Mouse (Mus musculus) liver, embryonic 14.5 days (tissue): Measurements from ENCODE around the gene 4931406C07Rik. TPM values are rescaled to one million over a fixed set of nuclear protein-coding genes. Genes with fewer than 3 reads are reported as not detected.

Experiments
- ATAC-seq: fragments of 200-750 bp; cut with Nextera tagmentation; 2 replicates; pipeline ENCODE4 v1.8.0; 2017; ENCODE audit warnings: moderate number of reproducible peaks, mild to moderate bottlenecking, moderate library complexity; ENCODE audit not compliant: insufficient read depth
- DNase-seq, 3 experiments: peaks; one replicate each; pipeline ENCODE4 v3.0.0-alpha.2; 2012 to 2013; ENCODE audit warnings: low read depth in 3 of 3, low spot score in 3 of 3
- H3K27ac ChIP-seq: fragments of 300-500 bp; sonication (generic); 2 replicates; pipeline ENCODE4 v1.5.1; 2014; ENCODE audit warnings: moderate library complexity, mild to moderate bottlenecking, control low read depth, inconsistent platforms
- H3K27me3 ChIP-seq: fragments of 300-500 bp; sonication (generic); 2 replicates; pipeline ENCODE4 v1.6.1; 2014; ENCODE audit warnings: mild to moderate bottlenecking, low read length, moderate library complexity; ENCODE audit not compliant: control insufficient read depth, insufficient read depth
- H3K36me3 ChIP-seq: fragments of 300-500 bp; sonication (generic); replicated peaks from 2 replicates; pipeline ENCODE4 v1.6.1; 2014; ENCODE audit warnings: low read depth; ENCODE audit not compliant: control insufficient read depth, insufficient read depth
- H3K4me1 ChIP-seq, 2 experiments: fragments of 200-500 bp in 1 of 2; fragments of 300-500 bp in 1 of 2; sonication (generic) in 1 of 2; replicated peaks; 2 replicates each; pipeline ENCODE4 v1.6.1; 2012 to 2014; ENCODE audit warnings: antibody characterized with exemption in 1 of 2, inconsistent platforms in 1 of 2, low read length in 1 of 2; ENCODE audit not compliant: control insufficient read depth in 2 of 2, insufficient read depth in 2 of 2
- H3K4me2 ChIP-seq: fragments of 300-500 bp; sonication (generic); 2 replicates; pipeline ENCODE4 v1.6.1; 2014; ENCODE audit warnings: low read depth, mild to moderate bottlenecking, control low read depth, moderate library complexity
- H3K4me3 ChIP-seq, 2 experiments: fragments of 200-500 bp in 1 of 2; fragments of 300-500 bp in 1 of 2; sonication (generic) in 1 of 2; 2 replicates each; pipeline ENCODE4 v1.5.1; 2012 to 2014; ENCODE audit warnings: low read depth in 2 of 2, low read length in 2 of 2, mild to moderate bottlenecking in 2 of 2, control low read depth in 1 of 2, inconsistent platforms in 1 of 2, moderate library complexity in 1 of 2; ENCODE audit not compliant: insufficient read depth in 1 of 2
- H3K9ac ChIP-seq: fragments of 300-500 bp; sonication (generic); replicated peaks from 2 replicates; pipeline ENCODE4 v1.6.1; 2014; ENCODE audit warnings: mild to moderate bottlenecking, control low read depth, moderate library complexity
- H3K9me3 ChIP-seq: fragments of 300-500 bp; sonication (generic); 2 replicates; pipeline ENCODE4 v1.6.1; 2016; ENCODE audit warnings: low read length, mixed read lengths; ENCODE audit not compliant: control insufficient read depth
- CTCF ChIP-seq: IDR thresholded peaks from 2 replicates; pipeline ENCODE4 v1.5.1; 2016; ENCODE audit warnings: antibody characterized with exemption, low read depth, control low read depth
- EP300 ChIP-seq: IDR thresholded peaks from 2 replicates; pipeline ENCODE4 v1.6.1; 2016; ENCODE audit warnings: antibody characterized with exemption, low read depth
- WGBS: fragments of 180-500 bp; shearing (Covaris S2); extraction: QIAGEN DNeasy Blood & Tissue Kit; methylation state at CpG from one replicate; pipeline ENCODE4 v1.1.7; 2014; ENCODE audit not compliant: insufficient replicate concordance; 5-methylcytosine and 5-hydroxymethylcytosine counted together
- polyA plus RNA-seq, 2 experiments: library from polyadenylated mRNA; depleted of rRNA in 1 of 2; stranded (reverse) in 1 of 2; unstranded in 1 of 2; fragments of >200 nt; fragmentation: Nextera tagmentation in 1 of 2; extraction: Ambion mirVana in 1 of 2; gene quantifications; 2 replicates each; pipeline versions ENCODE4 v1.2.1 to v1.2.3; 2012 to 2014

4931406C07Rik gene
- polyA plus RNA-seq, 2 experiments: 2.3 to 5.9 TPM

DNA sequence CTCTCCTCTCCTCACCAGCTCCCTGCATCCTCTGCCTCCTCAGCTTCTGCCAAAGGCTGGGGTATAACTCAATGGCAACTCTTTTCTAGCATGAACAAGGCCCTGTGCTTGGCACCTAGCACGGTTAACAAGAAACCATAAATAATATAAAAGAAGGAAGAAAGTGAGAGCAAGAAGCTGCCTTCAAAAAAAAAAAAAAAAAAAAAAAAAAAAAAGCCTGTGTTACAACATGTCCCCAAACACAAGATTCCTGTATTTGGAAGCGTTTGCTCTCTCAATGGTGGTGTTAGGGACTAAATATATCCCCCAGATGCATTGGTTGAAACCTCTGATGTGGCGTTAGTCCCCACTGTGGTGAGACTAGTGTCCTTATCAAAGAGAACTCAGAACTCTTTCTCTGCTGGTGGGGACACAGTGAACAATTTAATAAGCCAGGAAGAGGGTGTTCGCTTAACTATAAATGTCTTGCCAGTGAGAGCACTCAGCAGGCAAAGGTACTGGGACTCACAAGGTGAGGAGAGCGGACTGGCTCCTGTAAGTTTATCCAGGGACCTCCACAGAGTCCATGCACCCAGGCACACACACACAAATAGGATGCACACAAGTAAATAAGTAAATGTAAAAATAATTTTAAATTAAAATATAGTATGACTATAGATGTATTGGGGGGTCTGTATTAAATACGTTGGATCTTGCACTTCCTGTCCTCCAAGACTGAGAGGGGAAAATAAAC is 65.2 kb downstream of the 4931406C07Rik start:
- ATAC-seq: no peak

DNA sequence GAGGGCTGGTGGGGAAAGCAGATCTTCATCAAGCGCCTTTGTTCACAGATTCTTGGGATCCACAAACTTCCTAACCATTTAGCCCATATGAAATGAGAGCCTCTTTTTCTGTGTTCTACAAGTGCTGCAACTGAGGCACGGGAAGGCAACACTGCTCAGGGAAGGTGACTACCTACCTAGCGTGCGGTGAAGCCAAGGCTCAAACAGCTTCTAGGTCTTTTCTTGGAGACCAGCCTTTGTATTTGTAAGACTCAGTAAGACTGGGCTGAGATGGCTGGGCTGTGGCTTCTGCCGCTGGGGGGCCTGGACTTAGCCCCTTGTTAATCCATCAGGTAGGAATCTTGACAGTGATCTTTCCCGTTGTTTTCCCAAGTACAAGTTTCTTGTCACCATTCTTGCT is 66.2 kb downstream of the 4931406C07Rik start:
- no peak for TF ChIP-seq EP300
- H3K4me2 ChIP-seq: no peak overlapping the region
- no peaks in the 10 kb centered on the region for H3K36me3 ChIP-seq
- ATAC-seq (no peak), DNase-seq (no peak)
- no peaks in the 10 kb centered on the region for H3K9me3 ChIP-seq
- H3K9ac ChIP-seq: no peak overlapping the region
- H3K27me3 ChIP-seq: no peaks in the 10 kb centered on the region; the same call in none of the 2 replicates
- peaks cover 0 to 2% of the 10 kb centered on the region in 2 experiments; a peak in 1 of 4 replicates for H3K4me1 ChIP-seq
- no peak overlapping the region for H3K27ac ChIP-seq
- H3K4me3 ChIP-seq: no peak overlapping the region
- 71% methylated on average over 6 of the region's 6 CpGs for WGBS

More for the DNA sequence above, 65.2 kb downstream of the 4931406C07Rik start:
- H3K36me3 ChIP-seq: no peaks in the 10 kb centered on the region
- TF ChIP-seq CTCF: no peak
- no peak for TF ChIP-seq EP300
- H3K9ac ChIP-seq: no peak overlapping the region
- peaks cover 0 to 7% of the 10 kb centered on the region in 2 experiments; a peak in 2 of 4 replicates for H3K4me1 ChIP-seq
- H3K9me3 ChIP-seq: no peaks in the 10 kb centered on the region
- H3K27me3 ChIP-seq: no peaks in the 10 kb centered on the region; the same call in none of the 2 replicates
- no peak overlapping the region for H3K4me2 ChIP-seq
- no peak for DNase-seq
- 30% methylated on average over 6 of the region's 6 CpGs for WGBS
- no peak overlapping the region for H3K27ac ChIP-seq
- no peak overlapping the region for H3K4me3 ChIP-seq

DNA sequence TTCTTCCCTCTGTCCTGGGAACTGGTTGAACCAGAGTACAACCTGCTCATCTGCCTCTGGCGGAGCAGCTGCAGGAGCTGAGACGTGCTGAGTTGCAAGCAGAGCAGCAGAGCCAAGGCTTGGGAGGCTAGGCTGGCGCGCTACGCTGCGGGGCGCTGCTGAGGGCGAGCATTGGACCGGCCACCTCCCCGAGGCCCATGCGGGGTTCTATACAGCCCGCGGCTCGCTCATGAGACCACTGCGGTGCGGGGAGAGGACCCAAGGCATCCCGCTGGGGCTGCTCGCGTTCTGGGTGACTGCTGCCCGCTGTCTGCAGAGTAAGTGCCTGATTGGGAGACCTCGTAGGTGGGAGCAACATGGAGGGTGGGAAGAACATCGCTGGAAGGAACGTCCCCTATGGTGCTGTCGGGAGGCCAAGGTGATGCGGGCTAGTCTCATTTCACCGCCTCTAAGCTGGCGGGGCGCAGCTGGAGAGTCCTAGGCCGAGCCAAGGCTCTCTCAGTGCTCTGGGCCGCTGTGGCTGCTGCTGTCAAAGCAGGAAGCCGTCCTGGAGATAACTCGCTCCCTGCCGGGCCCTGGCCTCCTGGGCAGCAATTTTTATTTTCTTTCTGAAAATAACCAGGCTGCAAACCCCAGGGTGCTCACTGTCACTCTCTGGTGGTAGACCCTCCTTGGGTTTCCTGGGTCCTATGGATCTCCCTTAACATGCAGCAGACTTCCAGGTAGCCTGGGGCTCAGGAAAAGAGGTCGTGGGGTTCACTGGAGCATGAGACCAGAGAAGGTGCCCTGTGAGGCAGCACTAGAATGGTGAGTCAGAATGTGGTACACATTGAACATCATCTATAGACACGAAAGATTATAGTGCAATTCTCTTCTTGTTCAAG is 67.0 kb downstream of the 4931406C07Rik start, which contains the start of gene Vstm5:
Gene Vstm5, plus strand, starts transcription at position 4 of the 884 bp plus-strand sequence.
- 0 out of 2 replicates have a peak, but pooled peaks have one; percentile 30 for TF ChIP-seq CTCF
- no peak for TF ChIP-seq EP300
- no peak for DNase-seq
- Histone ChIP-seq H3K27me3 (no peaks in the 10 kb centered on the region; the same call in none of the 2 replicates), H3K27ac (no peak within 1 kb of the TSS), H3K36me3 (no peaks in the 10 kb centered on the region), H3K4me2 (peak within 1 kb of the TSS; percentile 61), H3K9ac (no peak within 1 kb of the TSS; the same call in 1 of the 2 replicates), H3K4me1 (peaks cover 0 to 2% of the 10 kb centered on the region in 2 experiments; a peak in 1 of 4 replicates), H3K9me3 (no peaks in the 10 kb centered on the region), H3K4me3 (peak within 1 kb of the TSS; percentile 33 to 37)
- WGBS: 3% methylated on average over 35 of the region's 35 CpGs
- ATAC-seq: peak; percentile 57; the same call in 1 of the 2 replicates

DNA sequence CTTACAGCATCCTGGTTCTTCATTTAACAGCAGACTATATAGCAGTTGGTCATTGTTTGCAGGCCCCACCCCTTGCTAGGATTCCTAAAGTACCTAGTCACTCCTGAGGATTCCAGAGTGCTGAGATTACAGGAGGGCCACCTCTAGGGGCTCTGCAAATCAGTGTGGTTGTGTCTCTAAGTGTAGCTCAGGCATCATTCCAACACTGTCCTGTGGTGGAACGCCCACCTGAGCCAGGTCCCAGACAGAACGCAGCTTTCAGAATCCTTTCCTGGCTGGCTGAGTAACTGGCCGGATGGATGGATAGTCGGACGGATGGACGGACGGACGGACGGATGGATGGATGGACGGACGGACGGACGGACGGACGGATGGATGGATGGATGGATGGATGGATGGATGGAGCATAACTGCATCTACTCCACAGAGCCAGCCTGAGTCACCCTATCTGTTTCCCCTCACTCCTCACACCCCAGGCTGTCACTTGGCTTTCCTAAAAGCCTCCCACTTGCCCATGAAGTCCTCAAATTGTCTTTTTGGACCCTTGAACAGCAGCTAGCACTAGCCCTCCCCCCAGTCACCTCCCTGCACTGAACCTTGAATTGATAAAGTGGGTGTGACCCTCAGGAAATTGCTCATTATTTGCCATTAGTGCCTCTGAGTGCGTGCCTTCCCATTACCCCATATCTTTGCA is 67.8 kb downstream of the 4931406C07Rik start:
- no peak for ATAC-seq
- Histone ChIP-seq H3K27ac (no peak overlapping the region), H3K27me3 (no peaks in the 10 kb centered on the region; the same call in none of the 2 replicates), H3K36me3 (no peaks in the 10 kb centered on the region), H3K4me1 (peaks cover 0 to 2% of the 10 kb centered on the region in 2 experiments; a peak in 1 of 4 replicates), H3K4me3 (peak overlapping the region; percentile 33 to 37; a peak in 1 of 4 replicates), H3K9me3 (no peaks in the 10 kb centered on the region), H3K4me2 (peak overlapping the region; percentile 61), H3K9ac (no peak overlapping the region)
- DNase-seq: no peak
- 66% methylated on average over 16 of the region's 16 CpGs for WGBS
- TF ChIP-seq CTCF (no peak), EP300 (no peak)
